Mouse (Mus musculus): ENCODE measurements around the gene Pbld2.

Gene Pbld2

DNA sequence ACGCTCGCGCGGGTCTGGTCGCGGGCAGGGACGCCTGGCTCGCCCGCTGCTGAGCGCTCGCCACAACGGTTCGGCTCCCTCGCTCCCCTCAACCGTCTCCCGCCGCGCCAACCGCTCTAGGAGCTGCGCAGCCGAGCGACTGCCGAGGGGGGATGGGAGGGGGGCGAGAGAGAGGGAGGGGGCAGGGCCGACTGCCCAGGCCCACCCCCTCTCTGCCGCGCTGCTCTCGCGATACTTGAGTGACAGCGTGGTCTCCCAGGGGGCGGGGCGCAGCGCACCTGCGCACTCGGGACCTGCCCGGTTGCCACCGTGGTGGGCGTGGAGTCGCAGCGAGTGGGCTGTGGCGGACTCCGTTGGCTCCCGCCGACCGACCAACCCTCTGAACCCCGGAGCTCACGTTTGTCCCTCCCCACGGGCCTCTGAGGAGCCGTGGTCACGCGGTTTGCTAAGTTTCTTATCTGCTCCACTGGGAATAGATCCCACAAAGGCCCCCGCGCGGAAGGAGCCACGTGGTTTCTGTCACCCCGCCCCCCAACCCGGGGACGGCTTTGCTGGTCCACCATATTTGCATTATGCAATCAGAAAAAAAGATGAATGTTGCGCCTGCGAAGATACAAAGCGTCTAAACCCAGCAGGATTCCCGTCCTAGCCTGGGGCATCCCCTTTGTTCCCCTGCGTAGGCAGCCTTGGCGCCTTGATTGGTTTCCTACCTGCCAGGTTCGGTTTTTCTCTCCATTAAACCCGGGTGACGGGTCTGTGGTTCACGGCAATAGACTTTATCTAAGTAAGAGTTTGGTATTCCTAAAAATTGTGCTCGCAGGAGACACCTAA lies at the start of gene Pbld2, which contains the start of gene Hnrnph3:
Gene Pbld2 (plus strand): TSS at position 567 of the 831 bp plus-strand sequence.
Gene Hnrnph3 (minus strand): TSS at position 469 of the 831 bp plus-strand sequence.
- DNase-seq = peak; percentile 98

DNA sequence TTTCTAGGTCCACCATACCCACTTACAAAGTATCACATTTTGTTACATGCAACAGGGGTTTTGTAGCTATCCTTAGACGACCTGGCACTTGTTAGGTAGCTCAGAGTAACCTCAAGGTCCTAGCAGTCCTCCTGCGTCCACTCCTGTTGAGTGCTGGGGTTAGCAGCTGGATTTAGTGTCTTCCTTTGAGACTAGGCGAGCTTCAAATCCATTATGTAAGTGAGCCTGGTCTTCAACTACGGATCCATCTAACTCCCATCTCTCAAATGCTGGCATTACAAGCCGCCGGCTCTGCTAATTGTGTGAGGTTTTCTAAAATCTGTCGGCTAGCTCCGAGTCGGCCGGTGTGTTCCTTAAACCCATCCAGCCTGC lies 44.5 kb upstream of the Pbld2 start:
- DNase-seq = no peak

DNA sequence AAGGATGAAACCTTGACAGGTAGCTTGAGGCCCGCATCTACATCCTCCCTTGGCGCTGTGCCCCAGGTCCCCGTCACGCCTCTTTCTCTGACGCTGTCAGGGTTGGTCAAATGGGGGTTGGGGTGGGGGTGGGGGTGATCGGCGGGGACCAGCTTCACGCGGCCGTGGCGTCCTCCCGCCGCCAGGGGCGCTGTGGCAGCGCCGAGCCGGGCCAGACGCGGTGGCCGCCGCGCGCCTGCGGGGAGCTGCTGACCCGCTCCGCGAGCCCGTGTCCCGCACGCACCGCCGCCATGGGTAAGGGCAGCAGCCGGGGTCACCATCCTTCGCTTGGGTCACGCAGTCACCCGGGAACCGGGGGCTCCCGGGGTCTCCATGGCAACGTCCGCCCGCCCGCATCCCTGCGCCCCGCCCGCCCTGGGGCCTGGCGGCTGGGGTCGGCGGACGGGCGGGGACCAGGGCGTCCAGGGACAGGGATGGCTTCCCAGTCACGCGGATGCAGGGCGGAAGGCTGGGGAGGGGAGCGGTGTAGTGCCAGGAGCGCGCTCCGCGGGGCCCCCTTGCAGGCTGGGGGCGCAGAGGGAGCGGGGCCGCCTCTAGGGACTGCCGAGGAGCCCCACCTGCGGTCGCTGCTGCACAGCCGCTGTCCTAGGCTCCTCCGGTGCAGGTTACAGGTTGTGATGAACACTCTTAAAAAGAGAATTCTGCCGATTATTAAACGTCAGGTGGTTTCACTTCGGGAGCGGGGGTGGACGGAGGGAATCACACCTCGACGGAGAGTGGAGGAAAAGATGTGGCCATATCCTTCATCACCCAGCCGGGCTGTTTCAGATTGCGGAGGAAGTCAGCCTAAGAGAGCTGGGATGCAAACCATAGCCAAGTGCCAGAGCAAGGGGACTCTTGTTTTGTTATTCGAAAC lies 43.8 kb upstream of the Pbld2 start, which contains the start of gene Rufy2:
Gene Rufy2 (plus strand): TSS at position 185 of the 916 bp plus-strand sequence.
- peak; percentile 90 for DNase-seq

DNA sequence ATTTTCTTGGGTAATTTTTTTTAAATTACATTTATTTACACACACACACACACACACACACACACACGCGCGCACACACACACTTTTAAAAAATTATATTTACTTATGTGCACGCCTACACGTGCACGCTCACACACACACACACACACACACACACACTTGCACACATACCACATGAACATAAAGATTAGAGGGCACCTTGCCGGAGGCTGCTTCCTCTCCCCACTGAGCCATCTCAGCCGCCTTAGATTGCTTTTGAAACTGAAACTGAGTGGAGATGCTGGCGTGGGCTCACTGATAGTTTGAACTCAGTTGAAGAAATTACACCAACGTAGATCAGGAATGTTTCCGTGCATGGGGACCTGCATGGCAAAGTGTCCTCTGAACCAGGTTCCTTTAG lies 40.0 kb upstream of the Pbld2 start:
- DNase-seq = no peak

DNA sequence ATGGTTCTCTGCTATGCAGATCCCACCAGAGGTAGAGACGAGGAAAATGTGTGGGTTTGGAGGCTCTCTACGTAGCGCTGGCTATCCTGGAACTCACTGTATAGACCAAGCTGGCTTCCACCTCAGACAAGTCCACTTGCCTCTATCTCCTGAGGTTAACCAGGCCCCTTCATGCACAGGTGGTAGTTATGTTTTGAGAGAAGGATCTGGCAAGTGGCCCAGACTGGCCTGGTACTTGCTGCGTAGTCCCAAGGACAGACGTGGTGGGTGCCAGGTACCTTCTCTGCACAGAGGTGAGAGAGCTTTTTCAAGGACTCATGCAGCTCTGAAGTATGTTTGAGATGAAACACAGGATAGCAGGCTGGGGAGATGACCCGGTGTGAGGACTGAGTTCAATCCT lies 39.6 kb upstream of the Pbld2 start:
- no peak for DNase-seq

DNA sequence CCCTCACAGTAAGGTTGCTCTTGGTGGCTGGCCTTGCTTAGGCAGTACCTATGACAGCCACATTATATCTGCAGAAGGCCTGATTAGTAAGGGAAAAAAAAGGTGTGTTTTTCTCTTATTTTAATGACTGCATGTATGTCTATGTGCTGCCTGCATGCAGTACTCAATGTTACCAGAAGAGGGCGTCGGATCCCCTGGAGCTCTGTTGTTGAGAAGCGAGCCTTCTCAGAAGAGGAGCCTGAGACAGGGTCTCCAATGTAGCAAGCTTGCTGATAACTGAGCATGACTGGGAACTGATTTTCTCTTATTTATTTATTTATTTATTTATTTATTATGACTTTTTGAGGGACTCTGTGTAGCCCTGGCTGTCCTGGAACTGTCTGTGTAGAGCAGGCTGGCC lies 36.8 kb upstream of the Pbld2 start:
- peak; percentile 38 for DNase-seq

DNA sequence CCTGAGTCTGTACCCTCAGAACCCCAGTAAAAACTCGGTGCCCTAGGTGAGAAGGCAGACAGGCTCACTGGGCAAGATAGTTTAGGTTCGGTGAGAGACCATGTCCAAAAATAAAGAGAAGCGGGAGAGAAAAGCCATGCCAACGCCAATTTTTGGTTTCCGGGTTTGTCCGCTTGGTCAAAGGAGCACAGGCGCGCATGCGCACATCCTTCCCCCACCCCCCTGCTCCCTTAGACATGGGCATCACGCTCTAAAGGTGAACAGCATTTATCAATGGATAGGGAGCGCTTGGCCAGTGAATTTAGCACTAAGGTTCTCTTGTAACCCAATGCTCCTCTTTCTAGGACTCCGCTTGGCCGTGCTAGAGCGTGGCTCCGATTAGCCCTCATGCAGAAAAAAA lies 33.5 kb upstream of the Pbld2 start:
- no peak for DNase-seq

DNA sequence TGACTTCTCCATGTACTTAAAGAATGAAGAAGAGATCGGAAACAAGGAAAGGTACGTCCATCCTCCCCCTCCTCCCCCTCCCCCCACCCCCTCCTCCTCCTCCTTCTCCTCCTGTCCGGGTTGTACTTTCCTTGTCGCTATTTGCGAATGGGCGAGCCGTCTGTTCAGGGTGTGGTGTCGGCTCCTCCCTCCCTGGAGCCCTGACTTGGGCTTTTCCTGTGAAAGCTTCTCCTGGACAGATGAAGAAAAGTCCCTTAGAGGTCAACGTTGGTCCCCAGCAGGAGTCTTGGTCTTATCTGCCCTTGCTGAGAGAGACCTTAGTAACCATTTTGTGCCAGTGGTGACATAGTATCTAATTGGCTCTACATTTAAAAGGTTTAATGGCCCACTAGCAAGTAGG lies 30.1 kb upstream of the Pbld2 start:
- DNase-seq = no peak

DNA sequence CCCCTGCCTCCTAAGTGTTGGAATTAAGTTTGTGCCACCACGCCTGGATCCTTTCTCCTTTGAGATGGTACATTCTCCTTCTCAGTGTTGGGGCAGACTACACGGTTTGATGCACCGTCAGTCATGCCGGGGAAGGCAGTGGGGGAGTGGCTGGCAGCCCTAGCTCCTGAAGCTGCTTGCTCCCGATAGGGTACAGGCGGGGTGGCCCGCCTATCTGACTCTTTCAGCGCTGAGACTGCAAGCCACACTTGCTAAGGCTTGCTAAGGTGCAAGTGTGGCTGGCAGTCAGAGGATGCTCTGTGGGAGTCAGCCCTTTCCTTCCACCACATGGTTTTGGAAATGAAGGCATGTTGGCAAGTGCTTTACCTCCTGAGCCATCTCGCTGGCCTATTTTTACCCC lies 23.5 kb upstream of the Pbld2 start:
- no peak for DNase-seq

DNA sequence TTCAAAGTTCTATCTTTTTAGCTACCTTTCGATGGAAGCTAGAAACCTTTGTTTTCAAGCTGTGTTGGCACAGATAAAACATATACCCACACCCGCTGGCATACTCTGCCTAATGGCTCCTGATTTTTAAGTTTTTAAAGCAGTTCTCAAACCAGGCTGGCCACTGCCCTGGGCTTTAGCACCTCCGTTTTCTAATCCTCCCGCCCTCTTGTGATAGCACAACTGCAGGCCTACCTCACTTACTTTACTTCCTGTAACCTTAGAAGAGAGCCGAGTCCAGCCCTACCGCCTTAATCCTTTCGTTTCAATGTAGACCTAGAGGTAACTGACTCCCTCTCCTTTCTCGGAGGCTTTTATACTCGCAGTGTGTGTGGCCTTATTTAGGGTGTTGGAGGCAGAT lies 20.9 kb upstream of the Pbld2 start:
- no peak for DNase-seq

DNA sequence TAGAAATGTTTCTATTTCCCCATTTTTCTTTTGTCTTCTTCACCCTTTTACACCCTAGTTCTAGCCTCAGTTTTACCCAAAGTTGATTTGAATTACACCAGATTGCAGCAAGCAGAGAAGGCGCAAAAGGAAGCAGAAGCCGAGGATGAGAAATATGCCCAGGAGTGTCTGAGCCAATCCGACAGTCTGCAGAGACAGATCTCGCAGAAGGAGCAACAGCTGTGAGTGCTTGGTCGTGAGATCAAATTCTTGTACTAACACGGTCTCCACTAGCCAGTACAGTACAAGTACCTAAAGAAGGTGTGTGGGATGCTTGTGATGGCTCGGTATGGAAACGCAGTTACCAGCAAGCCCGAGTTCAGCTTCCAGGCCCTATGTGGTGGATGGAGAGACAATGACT lies 19.6 kb upstream of the Pbld2 start:
- no peak for DNase-seq

DNA sequence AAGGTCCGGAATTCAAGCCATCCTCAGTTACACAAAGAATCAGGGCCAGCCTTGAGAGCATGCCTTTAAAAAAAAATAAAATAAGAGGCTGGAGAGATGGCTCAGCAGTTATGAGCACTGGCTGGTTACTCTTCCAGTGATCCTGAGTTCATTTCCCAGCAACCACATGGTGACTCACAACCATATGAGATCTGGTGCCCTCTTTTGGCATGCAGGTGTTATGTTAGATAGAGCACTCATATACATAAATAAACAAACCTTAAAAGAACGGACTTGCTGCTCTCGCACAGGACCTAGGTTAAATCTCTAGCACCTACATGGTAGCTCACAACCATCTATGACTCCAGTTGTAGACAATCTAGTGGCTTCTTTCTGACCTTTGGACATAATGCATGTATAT lies 15.9 kb upstream of the Pbld2 start:
- no peak for DNase-seq

DNA sequence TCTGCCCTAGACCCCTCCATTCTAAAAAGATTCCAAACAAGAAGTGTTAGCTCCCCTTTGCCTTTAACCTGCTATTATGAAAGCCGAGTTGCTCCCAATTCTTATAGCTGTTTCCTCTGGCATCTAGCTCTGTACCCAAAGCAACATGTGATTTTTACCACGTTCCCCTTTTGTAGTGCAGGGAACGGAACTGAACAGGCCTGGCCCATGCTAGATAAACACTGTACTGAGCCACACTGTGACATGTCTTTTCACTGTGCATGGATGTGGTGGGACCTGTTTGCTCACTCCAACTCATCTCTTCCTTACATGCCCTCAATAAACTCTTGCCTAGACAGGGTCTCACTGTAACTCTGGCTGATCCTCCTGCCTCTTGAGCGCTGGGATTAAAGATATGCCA lies 13.8 kb upstream of the Pbld2 start:
- DNase-seq = no peak

DNA sequence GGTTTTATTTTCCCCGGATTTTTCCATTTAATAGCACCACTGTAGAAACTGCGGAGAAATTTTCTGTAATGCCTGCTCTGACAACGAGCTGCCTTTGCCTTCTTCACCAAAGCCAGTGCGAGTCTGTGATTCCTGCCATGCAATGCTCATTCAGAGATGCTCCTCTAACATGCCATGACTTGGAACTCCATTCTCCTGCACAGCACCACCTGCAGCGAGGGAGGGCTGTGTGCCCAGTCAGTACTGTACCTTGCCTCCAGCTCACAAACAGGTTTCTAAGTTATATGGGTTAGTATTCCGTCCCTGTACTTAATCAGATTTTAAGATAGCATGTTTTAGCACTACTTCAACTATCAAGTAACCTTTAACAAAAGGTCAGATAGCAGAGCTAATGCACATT lies 12.6 kb upstream of the Pbld2 start:
- no peak for DNase-seq

DNA sequence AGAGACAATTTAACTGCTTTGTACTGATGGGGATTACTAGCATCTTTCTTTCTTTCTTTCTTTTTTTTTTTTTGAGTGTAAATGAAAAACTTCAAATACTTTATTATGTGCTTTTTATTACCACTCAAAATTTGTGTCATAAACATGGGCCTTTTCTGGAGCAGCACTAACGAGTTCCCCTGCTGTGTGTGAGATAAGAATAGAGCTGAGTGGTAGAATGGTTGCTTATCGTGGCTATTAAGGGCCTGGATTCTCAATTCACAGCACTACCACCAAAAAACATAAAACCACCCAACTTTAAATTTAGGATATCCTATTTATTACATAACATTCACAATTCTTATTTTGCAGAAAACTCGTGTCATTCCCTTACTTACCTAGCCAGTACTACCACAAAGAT lies 10.6 kb upstream of the Pbld2 start:
- no peak for DNase-seq

DNA sequence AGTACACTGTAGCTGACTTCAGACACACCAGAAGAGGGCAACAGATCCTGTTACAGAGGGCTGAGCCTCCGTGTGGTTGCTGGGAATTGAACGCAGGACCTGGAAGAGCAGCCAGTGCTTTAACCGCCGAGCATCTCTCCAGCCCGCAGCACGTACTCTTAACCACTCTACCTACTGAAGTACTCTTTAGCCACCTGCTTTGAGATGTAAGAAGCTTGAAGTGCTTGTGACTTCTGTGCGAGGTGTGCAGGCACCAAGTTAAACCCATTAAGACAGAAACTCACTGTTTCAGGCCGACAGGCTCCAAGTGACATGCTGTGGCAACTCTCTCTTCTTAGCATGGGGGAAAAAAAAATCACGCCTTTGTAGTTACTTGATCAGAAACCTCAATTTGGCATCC lies 9.9 kb upstream of the Pbld2 start:
- DNase-seq = no peak

DNA sequence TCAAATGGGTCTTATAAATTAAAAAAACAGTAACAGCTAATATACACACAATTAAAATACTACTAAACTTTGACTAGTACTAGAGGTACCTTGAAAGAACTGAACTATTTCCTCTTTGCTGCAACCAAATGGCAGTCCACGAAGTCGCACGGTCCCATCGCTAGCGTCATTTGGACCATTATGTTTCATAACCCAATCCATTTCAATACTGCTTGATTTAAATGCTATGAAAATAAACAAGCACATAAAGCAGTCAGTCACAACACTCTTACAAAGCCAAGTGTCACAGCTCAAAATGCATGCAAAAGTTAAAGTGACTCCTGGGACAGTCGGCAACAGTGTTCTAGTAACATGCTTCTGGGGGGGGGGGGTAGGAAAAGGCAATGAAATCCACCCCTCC lies 4.8 kb upstream of the Pbld2 start:
- no peak for DNase-seq

DNA sequence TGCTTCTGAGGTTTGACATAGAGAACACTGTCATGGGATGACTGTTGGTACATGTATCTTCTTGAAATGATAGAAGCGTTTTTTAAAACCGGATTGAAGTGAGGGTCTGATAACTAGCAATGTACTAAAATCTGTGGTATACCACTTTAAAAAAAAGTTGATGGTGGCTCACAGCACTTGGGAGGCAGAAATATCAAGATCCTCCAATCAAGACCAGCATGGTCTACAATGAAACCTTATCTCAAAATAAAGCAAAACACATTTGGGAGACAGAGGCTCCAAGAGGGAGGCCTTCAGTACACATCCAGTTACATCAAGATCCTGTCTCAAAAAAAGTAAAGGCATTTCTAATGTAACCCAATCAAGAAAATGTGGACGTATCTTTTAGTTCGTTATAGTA lies 2.4 kb upstream of the Pbld2 start:
- no peak for DNase-seq

DNA sequence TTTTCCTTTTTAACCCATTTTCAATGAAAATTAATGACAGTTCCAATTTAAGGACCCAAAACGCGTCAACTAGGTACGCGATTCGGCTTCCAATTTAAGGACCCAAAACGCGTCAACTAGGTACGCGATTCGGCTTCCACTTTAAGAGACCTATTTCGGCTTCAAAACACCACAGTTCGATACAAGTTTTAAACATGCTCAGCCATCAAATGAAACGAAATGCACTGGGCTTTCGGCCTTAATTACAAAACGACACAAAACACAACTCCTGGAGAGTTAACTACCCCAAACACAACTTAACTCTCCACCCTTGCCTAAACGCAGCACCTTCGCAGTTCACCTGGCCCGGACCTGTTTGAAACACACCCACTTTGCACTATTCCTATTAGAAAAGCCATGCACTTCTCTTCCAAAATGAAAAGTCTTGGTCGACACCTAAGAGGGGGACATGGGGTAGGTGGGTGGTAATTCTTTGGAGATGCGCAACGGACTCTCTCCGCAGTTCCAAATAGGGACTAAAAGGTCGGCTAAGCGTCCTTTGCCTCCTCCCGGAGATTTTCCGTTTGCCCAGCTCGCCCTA lies 1.5 kb upstream of the Pbld2 start:
- peak; percentile 10 for DNase-seq

DNA sequence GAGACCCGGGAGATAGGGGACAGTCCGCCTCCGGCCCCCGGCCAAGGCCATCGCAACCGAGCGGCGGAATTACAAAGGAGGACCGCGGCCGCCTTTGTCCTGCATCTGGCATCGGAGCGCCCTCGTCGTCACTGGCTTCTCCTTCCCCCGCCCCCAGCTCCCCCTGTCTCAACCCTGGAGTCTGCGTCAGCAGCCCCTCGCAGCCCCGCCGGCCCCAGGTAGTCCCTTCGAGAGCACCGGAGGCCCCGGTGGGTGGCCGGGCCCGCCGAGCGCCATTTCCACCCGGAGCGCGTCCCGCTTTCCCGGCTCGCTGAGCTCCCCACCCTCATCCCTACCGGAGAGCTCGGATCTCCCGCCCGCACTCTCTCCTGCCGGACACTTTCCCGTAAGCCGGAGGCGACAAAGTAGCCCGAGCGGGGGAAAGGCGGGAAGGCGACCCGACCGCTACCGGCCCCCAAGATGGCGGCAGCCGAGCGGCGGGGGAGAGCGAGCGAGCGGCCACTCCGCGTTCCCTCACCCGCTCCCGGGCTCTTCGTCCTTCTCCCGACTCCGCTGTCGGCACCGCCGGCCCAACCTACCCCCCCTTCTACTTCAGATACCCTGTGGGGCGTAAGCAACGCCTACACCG lies 880 bp upstream of the Pbld2 start:
- peak; percentile 76 for DNase-seq

DNA sequence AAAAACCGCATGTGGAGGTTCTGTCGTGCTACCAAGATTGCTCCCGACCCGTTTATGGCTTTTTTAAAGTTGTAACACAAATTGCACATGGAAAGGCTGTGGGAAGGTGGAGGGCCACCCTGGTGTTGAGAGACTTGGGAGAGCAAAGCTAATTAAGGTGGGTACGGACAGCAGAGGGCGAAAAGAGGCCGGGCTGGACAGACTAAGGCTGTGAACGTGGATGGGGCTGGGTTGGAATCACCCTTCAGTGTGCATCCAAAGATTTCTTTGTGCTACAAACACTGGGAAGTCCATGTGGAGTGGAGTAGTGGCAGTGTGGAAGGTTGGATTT lies 430 bp downstream of the Pbld2 start:
- DNase-seq = peak; percentile 76

DNA sequence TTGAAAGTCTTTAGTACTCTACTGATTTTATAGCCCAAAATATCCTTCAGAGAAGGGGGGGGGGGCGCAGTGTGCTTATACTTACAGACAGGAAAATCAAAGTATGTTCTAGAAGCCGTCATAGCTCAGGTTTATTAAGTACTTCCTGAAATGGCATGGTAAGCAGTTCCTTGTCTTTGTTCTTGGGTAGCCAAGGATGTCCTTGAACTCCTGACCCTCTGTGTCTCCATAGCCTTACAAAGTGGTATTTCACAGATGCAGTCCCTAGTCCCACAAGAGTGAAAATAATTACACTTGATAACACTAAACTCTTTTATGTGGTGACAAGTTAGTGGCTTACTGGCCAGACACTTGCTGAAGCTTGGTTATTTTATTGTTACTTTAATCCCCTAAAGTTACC lies 901 bp downstream of the Pbld2 start:
- peak; percentile 34 for DNase-seq

DNA sequence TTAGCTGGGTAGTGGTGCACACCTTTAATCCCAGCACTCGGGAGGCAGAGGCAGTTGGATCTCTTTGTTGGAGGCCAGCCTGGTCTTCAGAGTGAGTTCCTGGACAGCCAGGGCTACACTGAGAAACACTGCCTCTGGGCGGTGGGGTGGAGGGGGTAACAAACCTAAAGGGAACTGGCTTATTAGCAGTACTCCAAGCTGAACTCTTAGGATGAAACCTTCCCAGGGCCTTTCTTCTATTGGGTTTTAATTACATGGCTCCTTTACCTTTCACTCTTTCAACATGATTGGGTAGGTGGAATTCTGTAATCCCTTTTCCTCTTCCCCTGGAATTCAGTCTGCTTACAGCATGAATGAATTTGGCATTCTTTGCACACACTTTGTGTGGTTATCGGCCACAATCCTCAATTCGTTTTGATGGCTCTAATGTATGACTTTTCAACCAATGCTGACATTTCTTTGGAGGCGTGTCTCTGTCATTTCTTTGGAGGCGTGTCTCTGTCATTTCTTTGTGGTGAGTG lies 1.4 kb downstream of the Pbld2 start:
- peak; percentile 50 for DNase-seq
